Mouse (Mus musculus): ENCODE measurements around the gene Cga. TPM values are rescaled to one million over a fixed set of nuclear protein-coding genes. Genes with fewer than 3 reads are reported as not detected.

The Cga gene
- not detected in 2 replicates for polyA plus RNA-seq (2012; rRNA removed)

DNA sequence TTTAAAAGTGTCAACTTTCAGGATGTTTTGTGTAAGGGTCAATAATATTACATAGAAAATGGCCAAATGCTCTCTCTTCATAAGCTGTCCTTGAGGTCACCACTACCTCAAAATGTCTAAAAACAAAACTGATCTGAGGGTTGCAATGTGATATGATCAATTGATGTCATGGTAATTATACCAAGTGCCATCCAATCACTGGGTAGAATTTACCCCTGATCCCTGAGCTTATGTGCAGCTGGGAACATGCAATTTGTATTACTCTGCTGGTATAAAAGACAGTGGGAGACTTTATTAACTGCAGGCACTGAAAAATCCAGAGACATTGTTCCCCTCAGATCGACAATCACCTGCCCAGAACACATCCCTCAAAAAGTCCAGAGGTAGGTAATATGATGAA is at the start of gene Cga:
Gene Cga (plus strand): TSS at position 301 of the 400 bp plus-strand sequence.
- DNase-seq (ENCODE audit: low read depth): no peak

DNA sequence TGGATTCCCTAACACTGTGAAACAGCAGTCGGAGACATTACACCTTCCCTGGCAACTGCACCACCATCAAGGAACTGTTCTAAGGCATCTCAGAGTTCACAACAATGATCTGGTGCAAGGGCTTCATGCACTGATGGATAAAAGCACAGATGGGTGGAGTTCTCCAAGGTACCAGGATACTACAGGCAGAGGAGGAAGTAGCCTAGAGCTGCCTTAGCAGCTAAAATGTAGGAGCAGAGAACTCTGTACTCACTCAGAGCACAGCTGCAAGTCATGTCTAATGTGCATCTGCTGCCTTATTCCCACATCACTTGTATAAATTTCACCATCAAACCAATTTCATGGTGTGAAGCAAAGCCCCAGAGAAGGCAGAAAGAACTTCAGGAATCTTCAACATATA is 49.7 kb upstream of the Cga start:
- DNase-seq (ENCODE audit: low read depth): no peak

DNA sequence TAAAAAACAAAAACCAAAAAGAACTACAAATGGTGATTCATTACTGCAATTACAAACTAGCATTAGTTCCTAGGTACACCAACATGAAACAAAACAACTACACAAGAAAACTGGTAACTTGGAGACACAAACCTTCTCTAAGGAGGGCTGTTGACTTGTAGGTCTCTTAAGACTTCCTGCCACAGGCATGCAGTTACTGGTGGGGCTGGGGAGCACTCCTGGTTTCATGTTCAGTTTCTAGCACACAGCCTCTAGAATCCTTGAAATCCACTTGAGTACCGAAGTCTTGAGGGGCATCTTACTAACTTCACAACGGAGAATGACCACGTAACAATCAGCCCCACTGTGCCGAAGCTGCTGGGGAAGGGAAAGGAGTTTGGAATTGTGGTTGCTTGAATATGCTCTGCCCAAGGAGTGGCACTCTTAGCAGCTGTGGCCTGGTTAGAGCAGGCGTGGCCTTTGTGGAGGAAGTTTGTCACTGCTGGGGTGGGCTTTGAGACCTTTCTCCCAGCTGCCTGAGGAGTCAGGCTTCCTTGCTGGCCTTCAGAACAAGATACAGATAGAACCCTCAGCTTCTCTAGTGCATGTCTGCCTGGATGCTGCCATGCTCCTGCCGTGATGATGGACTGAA is 45.8 kb upstream of the Cga start:
- no peak for DNase-seq (ENCODE audit: low read depth)

DNA sequence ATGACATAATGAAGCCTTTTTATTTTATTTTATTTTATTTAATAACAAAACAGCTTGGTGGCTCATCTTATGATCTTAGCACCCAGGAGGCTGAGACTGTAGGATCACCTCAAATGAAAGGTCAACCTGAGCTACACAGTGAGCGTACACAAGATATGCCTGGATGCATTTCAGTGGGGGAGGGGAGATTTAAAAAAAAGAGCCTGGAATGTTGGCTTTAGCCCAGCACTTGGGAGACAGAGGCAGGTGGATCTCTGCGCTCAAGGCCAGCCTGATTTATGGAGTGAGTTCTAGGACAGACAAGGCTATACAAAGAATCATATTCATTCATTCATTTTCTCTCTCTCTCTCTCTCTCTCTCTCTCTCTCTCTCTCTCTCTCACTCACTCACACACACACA is 43.4 kb upstream of the Cga start:
- DNase-seq (ENCODE audit: low read depth): no peak

DNA sequence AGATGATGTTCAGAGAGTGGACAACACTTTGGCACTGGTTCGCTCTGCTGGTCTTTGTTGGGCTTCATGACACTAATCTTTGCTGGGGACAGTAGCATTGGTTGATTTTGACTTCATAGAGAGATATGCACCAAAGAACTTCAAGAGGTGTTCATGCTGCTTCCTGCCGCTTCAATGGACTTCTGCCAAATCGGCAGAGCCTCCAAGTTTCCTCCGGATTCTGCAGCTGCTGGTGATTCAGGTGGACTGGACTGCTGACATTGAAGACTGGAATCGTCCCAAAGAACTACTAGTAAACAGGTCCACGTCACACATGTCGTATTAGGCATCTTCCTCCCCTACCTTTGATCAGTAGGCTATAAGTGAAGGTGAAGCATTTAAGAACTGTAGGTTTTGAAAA is 41.5 kb upstream of the Cga start:
- no peak for DNase-seq (ENCODE audit: low read depth)

DNA sequence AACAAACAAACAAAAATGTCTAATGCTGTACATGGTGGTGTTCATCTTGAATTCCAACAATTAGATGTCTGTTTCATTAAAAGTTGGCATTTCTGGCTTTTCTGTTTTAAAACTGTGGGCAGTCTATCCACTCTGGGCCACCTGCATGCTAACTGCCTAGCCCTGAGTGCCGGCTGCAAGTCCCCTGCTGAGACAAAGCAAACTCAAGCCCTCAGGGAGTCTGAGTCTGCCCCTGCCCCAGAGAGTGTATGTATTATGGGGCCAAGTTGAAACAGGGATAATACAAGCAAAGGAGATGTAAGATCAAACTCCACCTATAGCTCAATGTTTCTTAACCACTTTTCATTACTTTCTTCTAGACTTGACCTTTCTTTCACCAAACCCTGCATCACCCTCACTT is 37.6 kb upstream of the Cga start:
- DNase-seq (ENCODE audit: low read depth): no peak

DNA sequence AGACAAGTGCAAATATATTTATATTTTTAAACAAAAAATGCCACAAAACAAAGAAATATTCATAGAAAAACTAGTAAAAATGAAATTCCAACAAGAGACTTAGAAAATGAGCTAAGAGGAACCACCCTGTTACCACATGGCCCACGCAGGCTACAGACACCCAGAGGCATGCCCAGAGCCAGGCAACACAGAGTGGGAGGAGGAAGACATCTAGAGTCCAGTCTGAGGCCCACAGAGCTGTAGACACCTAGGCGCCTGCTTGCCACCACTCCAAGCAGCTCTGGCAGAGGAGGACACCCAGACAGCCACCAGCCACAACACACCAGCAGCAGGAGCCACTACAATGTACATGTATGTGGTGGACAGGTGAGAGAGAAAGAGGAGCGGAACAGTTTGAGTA is 34.7 kb upstream of the Cga start:
- no peak for DNase-seq (ENCODE audit: low read depth)

DNA sequence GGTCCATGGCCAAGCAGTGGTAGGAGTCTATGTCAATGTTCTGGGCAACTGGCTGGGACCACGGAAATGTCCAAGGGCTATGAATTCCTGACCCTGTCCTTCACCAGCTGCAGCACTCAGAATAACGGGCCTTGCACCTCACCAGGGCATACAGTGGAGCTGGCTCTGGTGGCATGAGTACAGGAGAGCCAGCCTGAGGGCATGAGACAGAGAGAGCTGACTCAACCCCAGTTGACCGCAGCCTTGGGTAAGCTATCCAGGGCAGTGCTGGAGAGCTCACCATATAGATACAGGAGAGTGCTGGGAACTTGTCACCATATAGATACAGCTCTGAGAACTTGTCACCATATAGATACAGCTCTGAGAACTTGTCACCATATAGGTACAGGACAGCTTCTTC is 34.2 kb upstream of the Cga start:
- DNase-seq (ENCODE audit: low read depth): no peak

DNA sequence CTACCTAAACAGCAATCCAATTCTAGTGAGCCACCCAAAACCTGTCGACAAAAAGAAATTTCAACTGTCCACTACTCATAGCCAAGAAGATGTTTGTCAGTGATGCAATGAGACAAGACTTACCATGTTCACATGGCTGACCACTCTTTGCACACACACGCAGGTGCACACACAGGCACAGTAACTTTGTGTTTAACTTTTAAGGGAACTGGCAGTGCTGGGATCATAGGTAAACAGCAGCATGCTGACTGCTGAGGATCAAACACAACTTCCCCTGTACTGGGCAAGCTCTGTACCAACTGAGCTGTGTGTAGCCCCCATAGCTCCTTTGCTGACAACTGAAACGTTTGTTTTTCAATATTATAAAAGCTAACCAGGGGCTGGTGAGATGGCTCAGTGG is 32.1 kb upstream of the Cga start:
- no peak for DNase-seq (ENCODE audit: low read depth)

DNA sequence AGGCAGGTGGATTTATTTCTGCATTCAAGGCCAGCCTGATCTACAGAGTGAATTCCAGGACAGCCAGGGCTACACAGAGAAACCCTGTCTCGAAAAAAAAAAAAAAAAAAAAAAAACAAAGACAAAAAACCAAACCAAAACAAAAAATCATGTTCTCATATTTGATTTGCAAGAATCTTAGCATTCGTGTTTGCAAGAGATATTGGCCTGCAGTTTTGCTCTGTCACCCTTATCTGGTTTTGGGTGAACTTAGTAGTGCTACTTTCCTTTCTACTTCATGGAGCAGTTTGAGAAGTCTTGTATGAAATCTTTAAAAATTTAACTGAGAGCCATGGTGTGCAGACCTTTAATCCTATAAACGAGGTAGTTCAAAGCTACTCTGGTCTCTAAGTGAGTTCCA is 23.8 kb upstream of the Cga start:
- DNase-seq (ENCODE audit: low read depth): no peak

DNA sequence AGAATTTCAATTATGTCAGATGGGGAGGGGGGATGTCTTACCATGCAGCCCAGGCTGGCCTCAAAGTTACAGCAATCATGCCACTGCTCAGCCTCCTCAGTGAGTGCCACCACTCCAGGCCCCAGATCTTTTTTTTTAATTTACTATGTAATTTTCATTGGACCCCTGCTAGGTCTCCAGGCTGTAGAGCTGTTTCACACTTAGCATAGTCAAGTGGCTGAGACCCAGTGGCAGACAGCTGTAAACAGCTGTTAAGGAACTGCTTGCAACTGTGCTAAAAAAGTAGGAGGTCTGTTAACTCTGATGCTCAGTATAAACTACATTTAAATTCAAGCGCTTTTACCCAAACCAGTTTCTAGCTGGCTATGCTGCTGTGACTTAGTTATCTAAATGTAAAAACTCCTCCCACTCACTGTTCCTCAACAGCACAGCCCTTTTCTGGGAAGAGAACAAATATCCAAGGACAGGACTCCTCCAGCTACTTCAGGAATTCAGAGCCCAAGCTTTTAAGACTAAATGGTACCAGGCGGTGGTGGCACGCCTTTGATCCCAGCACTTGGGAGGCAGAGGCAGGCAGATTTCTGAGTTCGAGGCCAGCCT is 20.6 kb upstream of the Cga start:
- DNase-seq (ENCODE audit: low read depth): no peak

DNA sequence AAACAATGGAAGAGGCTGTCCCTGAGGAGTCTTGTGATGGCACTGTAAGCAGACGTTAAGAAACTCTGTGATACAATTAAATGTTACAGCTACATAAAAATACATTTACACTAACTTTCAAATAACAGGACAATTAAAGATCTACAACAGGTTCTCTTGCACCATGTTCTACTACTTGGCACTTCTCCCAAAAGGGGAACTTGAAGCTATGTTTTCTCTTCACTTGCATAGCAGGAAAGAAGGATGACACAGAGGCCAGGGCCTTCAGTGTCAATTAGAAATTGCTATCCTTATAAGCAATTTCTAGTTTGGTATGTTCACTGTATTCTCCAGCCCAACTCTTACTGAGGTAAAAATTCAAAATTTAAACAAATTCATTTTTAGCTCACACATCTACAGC is 19.3 kb upstream of the Cga start:
- no peak for DNase-seq (ENCODE audit: low read depth)

DNA sequence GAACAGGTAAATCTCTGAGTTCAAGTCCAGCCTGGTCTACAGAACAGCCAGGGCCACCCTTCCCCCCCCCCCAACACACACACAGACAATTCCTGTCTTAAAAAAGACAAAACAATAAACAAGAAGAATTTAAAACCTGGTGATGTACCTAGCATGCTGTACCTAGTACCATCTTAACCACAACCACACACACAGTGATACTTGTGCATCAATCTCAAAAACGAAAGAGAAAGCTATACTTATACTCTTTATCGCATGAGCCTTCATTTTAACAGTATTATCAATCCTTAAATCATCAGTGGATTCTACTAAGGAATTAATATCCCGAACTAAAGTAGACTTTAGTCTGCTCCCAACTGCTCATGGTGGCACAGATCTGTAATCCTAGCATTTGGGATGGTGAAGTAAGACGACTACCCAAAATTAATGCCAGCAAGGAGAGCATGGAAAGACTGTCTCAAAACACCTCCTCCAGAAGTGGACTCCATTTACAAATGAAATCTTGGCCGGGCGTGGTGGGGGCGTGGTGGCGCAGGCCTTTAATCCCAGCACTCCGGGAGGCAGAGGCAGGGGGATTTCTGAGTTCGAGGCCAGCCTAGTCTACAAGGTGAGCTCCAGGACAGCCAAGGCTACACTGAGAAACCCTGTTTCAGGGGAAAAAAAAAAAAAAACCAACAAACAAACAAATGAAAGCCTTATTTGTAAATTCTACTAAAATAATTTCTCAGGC is 12.5 kb upstream of the Cga start:
- DNase-seq (ENCODE audit: low read depth): no peak

DNA sequence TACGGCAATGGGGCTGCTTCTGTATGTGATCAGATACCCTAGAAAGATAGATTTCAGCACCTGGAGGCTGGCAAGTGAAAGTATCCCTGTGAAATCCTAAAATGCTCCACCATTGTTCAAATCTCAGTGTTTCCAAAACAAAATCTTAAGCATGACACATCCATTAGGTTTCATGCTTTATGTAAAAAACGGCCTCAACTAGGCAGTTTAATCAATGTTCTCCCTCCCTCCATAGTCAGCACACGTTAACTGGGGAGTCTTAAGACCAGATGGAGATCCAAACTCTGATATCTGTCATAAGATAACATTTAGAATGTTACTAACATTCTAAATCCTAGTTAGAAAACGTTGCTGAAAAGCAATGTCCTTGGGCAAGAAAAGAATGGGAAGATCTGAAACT is 11.7 kb upstream of the Cga start:
- DNase-seq (ENCODE audit: low read depth): no peak

DNA sequence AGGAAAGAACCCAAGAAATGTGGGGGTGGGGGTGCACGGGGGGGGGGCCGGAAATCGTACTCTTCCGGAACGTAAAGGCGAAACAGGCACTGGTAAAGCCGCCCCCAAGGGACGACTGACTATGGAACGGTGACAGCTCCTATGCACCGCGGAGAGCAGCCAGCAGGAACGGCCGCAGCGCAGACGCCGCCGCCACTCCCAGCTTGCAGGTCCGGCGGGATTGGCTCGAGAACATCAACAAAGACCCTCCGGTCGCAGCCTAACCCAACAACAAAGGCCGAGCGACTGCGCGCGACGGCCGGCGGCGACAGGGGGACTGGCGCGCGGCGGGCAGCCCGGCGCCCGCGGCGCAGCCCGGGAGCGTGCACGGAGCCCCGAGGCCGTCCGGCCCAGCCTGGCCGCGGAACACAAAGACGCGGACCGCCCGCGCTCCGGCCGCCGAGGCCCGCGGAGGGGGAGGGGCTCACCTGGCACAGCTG is 11.2 kb upstream of the Cga start:
- DNase-seq (ENCODE audit: low read depth): no peak

DNA sequence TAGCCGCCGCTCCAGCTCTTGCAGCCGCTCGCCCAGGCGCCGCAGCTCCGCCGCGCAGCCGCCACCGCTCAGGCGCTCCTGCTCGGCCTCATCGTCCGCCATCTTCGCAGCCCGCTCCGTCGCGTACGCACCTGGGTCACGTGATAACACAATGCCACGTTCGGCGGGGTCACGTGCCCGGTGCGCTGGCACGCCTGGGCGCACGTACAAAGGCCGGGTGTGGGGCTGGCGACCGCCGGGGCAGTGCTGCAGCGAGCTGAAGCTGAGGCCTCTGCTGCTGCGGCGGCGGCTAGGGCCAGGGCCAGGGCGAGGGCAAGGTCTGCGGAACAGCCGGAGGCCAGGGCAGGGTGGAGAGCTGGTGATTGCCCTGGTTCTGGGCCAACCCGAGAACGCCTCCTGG is 10.8 kb upstream of the Cga start, which contains the start of gene Zfp292:
Gene Zfp292 (minus strand): TSS at position 143 of the 400 bp plus-strand sequence.
- no peak for DNase-seq (ENCODE audit: low read depth)

DNA sequence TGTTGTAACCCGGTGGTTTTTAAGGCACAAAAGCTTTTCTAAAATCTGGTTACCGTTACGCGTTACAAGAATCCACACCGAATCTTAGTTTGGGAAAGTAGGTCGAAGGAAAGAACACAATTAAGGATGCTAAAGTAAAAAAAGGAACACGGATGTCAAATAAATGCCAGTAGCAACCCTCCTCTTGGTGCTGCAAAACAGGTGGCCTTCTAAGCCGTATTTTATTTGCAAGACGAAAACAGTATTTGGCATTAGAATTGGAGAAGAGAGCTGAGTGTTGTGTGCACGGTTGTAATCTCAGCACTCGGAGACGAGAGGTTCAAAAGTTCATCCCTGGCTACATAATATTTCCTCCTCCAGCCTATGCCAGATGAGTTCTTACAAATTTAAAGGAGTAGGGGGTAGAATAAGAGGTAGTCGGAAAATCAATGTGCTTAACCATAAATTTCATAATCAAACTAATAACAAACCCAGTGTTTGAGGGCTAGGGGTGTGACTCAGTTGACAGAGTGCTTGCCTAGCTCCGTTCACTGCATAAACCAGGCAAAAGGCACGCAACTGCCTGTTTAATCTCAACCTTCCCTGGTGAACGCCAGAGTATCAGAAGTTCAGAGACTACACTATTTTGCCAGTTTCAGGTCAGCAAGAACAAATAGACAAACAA is 10.1 kb upstream of the Cga start:
- no peak for DNase-seq (ENCODE audit: low read depth)

DNA sequence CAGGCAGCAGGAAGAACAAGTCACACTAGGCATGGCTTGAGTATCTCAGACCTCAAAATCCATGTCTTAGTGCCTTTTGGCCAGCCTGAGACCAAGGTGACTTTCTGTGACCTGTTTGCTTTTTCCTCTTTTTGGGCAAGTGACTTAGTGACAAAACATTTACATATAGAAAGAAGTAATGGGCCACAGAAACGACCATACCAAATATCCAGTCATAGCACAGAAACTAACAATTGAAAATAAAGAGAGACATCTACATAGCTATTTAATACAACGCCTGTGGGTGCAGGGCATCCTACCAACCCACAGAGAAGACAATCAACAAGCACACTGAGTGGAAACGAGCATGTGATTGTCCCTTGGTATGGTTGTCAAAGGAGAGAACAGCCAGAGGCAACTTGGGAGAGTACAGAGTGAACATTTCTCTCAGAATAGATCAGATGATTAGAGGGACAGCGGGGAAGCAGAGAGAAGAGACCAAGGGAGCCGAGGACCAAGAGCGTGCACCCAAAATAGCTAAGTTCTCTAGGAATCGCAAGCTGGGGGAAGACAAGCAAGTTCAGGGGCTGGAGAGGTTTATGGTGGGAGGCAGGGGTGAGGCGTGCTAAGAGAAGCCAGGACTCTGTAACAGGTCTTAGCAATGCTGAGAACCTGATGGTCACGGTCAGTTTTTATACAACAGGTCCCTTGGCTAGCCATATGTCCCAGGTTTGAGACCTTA is 7.8 kb upstream of the Cga start:
- no peak for DNase-seq (ENCODE audit: low read depth)

DNA sequence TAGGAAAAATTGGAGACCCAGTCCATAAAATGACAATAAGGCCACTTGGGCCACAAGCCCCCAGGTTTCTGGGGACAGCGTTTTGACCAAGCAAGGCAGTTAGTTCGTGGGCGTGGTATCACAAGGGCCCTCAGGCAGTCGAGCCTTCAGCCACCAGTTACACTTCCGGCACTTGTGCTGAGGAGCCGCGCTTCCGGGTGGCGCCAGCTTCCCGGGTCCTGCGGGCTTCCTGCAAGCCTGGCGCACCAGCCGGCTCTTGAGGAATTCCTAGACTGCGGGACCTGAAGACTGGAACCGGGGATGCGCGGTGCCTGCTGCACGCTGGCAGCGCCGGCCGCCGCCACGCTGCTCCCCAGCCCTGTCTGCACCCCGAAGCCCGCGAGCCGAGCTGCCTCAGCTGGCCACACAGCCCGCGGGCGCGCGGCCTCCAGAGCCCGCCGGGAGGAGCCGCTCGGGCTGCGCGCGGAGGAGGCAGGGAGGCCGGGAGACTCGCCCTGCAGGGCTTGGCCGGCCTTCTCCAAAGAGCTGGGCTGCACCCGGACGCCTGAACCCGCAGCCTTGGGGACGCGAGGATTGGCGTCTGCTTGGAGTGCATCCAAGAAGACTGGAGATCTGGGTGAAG is 7.0 kb upstream of the Cga start:
- no peak for DNase-seq (ENCODE audit: low read depth)

DNA sequence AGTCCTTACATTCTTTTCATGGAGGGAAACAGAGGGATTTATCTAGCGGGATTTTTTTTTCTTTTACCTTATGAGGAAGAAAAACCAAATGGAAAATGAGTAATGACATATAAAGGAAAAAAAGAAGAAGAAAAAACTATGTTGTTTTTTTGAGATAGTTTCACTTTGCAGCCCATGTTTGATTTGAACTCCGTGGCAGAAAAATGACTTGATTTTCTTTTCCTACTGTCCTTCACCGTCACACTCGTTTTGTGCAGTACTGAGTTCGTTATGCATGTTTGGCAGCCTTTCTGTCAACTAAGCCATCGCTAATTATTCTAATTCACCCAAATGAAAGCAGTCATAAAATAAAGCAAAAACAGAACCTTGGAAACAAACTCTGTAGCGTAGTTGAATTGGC is 6.3 kb upstream of the Cga start:
- no peak for DNase-seq (ENCODE audit: low read depth)

DNA sequence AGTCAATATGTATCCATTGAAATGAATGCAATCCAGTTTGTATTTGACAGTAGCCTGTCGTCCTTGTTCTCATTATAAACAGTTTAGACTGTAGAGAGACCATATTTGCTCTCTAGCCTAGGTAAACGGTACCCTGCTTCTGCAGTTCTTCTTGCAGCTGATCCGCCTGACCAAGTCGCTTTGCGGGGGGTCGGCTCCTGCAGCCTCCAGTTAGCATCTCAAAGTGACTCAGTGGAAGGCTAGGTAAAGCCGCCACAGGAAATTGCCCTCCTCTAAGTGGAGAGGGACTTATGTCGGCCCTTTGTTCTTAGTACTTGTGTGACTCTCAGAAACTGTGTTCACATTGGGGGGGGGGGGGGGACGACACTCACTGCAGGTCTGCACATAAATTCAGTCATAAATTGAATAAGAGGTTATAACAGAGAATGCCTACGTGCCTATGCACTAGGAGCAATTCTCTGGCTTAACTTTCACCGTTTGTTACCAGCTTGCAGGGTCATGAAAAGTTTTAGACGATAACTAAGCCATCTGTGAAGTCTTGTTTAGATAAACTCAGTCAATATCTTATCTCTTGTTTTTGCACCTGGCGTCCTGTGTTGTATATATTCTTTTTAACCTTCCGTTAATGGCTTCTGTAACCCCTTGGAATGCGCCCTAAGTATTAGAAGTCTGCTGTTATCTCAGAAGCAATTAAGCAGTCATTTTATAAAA is 4.3 kb upstream of the Cga start:
- DNase-seq (ENCODE audit: low read depth): no peak

Measured in gonadal fat pad, adult 2 months (tissue).